Mouse (Mus musculus) kidney, postnatal 10 days (tissue): Measurements from ENCODE around the gene Atn1.
A peak's percentile ranks its signal among the peaks of the same experiment; 100 is the strongest.
"Not testable (repeated sequence)": the region's sequence is repeated elsewhere in the genome, so short reads cannot be mapped to it uniquely, and the experiment has no call there.

Experiments used
- DNase-seq: peaks from one replicate; pipeline ENCODE4 v3.0.0; 2021; ENCODE audit warnings: mixed read lengths

Gene Atn1

DNA sequence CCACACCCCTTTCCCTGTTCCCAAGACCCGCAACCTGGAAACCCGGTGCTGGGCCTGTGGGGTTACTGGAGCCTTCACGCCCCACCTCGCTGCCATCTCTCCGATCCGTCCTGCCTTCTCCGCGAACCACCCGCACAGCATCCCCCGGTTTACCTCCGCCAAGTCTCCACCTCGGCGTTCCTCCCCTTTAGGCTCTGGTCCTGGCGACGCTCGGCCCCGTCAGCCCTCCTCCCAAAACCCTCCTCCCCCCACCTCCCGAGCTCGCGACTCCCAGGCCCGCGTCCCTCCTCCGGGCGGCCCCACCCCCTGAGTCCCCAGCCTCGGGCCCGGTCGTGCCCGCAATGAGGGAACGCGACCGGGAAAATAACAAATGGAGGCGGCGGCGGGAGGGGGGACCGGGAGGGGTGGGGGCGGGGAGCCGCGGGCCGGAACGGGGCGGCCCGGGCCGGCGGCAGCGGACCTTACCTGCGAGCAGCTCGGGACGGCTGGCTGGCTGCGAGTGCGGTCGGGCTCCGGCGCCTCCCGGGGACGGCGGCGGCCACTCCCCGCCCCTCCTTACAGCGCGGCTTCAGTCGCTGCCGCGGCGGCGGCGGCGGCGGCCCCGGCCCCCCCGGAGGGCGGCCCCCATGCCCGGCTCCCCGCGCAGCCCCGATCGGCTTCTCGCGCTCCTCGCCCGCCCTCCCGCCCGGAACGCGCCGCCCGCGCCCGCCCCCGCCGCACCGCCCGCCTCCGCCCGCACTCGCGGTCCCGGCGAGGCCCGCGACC is at the start of gene Atn1, which contains the start of gene Gm45234:
Gene Atn1, minus strand, starts transcription at position 694 of the 765 bp plus-strand sequence.
Gene Gm45234, minus strand, starts transcription at position 191 of the 765 bp plus-strand sequence.
- peak; percentile 87 for DNase-seq

DNA sequence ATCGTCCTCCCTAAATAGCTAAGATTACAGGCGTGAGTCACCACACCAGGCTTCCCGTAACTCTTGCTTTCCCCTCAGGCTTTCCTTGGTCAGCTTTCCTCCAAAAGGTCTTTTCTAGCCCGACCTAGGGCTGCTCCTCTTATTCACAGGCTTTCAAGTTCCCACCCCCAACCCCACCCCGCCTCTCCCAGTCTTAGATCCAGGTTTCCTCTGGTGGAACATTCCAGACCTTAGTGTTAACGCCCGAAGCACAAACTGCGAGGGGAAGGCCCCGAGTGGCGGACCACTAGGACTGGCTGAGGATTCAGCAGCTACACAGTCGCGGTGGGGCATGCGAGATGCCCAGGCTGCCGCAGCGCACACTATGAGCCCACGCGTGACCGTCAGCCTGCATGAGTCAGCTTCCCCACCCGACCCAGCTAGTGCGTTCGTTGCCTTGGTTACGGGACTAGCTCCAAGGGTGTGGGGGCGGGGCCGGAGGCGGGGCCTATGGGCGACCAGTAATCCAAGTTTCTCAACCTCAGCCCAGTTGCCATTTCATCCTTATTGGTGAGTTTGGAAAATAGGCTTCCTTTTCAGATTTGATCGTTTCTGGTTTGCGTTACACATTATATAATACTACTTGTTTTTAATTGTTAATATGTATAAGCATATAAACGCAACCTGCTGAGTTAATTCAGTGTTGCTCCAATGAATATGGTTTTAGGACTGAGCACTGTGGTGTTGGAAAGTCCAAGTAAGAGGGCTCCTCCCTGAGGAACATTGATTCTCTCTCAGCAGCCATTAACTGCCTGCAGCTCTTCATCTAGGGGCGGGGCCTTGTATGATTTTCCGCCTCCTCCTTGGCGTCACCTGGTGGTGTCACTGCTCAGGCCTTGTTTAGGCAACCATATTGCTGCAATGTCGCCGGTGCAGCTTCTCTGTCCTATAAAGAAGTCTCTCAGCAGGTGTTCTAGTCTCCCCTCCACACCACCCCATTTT is 49.3 kb upstream of the Atn1 start:
- peak; percentile 98 for DNase-seq

DNA sequence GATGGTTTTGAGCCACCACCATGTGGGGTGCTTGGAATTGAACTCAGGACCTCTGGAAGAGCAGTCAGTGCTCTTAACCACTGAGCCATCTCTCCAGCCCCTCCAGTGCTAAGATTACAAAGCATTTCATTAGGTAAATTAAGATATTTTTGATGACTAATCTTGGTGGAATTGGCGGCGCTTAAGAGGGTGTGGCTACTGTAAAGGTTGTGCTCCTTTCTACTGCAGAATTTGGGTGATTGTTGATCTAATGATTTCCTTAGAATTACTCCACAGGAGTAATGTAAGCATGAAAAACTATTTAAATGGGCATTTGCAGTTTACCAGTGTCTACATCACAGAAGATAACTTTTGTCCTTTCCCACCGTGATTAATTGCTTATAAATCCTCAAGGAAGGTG is 48.0 kb upstream of the Atn1 start:
- DNase-seq, result no peak

DNA sequence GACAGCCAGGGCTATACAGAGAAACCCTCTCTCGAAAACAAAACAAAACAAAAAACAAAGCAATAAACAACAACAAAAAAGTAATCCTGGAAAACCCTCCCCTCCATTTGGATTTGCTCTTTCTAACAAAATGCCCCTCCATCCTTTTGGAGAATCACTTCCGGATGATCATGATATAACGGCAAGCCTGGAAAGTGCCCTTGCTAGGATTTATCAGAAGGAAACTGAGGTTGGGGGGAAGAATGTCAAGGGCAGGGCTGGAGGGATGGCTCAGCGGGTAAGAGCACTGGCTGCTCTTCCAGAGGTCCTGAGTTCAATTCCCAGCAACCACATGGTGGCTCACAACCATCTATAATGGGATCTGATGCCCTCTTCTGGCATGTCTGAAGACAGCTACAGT is 47.4 kb upstream of the Atn1 start:
- DNase-seq, result not testable (repeated sequence)

DNA sequence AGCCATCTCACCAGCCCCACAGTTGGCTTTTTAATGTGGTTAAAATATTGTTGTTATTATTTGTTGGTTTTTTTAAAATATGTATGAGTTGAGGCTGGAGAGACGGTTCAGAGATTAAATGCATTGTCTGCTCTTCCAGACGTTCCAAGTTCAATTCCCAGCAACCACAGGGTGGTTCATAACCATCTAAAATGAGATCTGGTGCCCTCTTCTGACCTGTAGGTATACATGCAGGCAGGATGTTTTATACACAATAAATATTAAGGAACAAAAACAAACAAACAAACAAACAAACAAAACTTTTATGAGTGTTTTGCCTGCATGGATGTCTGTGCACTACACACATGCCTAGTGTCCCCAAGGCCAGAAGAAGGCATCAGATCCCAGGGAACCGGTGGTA is 46.7 kb upstream of the Atn1 start:
- no peak for DNase-seq

DNA sequence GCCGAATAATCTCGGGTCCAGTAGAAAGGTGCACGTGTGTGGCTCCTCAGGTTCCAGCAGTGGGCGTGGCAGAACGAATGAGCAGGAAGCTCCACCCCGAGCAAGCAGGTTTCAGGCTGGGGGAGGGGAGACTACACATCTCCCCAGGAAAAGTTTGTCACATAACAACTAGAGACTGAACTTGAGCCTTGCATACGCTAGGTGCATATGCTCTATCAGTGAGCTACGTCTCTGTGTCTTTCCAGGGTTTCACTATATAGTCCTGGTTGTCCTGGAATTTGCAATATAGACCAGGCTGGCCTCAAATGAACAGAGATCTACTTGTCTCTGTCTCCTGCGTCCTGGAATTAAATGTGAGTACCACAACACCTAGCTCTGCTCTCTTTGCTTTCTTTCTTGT is 46.1 kb upstream of the Atn1 start:
- not testable (repeated sequence) for DNase-seq

DNA sequence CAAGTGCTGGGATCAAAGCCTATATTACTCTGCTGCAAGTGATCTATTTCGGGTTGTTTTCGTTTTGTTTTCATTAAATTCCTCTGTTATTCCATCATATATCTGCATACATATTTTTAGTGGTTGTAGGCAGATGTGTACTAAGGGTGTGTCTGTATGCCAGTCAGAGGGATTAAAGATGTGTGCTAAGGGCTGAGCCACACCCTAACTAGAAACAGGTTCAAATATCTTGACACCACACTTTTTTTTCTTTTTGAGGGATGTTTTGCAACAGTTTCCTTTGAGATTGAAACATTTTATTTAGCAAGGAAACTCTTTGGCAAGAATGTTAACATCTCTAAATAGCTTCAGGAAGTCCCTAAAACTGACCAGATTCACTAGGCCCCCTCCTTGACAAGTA is 39.9 kb upstream of the Atn1 start:
- no peak for DNase-seq

DNA sequence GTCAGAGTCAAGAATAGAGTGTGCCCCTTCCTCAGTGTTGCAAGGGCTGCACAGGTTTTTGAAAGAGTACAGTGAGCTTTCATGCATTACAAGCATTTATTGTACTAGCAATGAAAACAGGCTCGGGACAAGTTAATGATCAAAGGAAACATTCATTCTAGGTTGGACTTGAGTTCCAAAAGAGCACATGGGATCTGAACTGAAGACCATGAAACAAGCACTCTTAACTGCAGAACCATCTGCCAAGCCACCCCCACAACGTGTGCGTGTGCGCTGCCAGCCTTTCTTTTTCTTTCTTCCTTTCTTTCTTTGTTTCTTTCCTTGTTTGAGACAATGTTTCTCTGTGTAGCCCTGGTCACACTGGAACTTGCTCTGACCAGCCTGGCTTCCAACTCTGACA is 39.5 kb upstream of the Atn1 start:
- DNase-seq, result peak; percentile 24

DNA sequence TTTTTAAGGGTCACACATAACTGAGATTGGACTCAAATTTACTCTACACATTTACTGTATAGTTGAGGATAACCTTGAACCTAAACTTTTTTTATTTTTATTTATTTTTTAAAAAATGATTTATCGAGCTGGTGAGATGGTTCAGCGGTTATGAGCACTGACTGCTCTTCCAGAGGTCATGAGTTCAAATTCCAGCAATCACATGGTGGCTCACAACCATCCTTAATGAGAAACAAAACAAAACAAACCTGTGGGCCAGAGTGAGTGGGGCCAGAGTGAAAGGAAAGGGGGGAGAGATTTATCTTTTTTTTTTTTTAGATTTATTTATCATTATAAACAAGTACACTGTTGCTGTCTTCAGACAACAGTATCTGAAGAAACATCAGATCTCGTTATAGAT is 35.6 kb upstream of the Atn1 start:
- no peak for DNase-seq

DNA sequence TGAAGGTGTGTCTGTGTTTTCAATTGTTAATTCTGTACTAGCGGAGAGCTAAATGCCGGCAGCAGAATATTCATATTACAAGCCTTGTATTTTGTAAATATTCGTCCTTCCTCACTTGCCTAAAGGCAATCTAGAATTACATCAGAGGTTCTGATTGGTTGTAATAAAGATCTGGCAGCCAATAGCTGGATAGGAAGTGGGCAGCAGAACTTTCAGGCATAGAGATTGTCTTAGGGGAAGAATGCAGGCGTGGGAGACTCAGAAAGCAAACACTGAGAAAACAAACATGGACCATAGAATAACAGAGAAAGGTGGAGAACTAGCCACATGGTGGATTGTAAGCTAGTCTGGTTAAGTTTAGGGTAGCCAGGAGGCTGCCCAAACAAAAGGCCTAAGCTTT is 33.8 kb upstream of the Atn1 start:
- DNase-seq, result no peak

DNA sequence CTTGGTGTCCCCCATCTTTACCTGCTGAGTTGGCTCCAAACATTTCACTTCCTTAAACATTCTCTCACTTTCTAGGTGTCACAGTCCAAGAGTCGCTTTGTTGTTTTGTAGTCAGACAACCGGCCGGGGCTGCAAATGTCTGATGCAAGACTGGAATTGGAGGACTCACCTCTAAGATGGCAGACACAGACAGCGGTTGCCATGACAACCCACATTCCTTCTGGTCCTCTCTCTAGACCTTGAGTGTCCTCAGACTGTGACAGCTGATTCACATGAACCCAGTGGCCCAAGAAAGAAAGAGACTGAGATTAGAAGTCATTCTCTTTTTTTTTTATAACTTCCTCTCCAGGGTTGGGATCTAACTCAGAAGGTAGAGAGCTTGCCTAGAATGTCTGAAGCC is 33.2 kb upstream of the Atn1 start:
- no peak for DNase-seq

DNA sequence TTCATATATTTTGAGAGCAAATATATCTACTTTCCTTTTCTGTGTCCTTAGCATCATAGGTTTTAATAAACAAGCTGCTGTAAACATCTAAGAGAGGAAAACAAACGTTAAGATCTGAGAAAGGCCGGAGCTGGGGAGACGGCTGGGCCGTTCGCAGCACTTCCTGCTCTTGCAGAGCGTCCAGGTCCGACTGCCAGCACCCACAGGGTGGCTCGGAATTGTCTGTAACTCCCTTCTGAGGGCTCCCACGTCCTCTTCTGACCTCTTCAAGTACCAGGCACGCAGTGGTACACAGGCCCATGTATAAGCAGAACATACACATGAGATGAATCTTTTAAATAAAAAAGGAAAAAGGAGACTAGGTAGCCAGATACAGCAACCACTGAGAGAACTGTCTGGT is 31.4 kb upstream of the Atn1 start:
- no peak for DNase-seq

DNA sequence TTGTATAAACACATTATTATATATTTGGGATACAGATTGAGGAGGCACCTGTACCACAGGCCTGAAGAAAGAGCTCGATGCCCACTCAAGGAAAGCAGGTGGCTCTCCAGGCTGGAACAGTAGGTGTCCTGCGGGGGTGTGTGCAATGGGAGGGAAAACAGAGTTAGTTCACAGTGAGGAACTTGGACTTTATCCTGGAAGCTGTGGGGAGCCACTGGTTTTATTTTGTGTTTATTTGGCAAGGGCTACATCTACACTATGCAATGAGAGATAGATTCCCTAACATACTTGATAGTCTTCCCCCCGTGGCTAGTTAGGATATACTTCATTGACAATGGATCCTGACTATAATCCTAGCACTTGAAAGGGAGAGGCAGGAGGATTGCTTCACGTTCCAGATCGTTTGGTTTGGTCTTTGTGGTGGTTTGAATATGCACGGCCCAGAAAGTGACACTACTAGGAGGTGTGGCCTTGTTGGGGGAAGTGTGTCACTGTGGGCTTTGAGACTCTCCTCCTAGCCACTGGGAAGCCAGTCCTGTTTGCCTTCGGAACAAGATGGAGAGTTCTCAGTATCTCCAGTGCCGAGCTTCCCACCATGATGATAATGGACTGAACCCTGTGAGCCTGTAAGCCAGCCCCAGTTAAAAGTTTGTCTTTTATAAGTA is 30.6 kb upstream of the Atn1 start:
- no peak for DNase-seq

DNA sequence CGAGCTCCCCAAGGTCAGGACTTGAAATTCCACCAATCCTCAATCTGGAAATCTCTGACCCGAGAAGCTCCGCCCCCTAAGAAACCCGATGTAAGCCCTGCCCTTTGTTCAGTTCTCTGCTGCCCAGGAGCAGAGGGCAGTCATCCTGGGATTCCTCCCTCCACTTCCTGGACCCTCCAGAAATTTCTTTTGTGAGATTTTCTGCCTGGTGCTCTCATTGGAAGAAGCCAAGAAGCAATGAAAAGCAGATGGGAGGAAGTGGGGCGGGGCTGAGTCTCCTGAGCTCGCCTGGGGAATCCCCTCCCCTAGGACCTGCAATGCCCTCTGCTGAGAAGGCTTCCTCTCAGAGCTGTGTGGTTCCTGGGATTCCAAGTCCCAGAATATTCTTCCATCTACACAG is 26.1 kb upstream of the Atn1 start:
- DNase-seq, result peak; percentile 68

DNA sequence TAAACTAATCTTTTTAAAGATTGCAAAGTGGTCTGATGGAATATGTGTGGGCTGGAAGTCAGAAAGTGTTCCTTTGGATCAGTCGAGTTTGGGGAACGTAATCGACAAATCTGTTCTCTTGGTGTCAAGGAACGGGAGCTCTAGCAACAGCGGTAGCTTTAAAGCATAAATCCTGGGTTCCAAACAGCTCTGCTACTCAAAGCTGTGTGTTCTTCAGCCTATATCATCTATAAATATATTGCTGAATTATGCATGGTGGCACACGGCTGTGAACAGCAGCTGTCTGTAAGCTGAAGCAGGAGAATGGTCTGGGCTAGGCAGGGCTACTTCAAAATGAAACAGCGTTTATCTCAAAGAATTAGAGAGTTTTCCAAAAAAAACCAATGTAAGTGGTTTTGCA is 24.6 kb upstream of the Atn1 start:
- no peak for DNase-seq

DNA sequence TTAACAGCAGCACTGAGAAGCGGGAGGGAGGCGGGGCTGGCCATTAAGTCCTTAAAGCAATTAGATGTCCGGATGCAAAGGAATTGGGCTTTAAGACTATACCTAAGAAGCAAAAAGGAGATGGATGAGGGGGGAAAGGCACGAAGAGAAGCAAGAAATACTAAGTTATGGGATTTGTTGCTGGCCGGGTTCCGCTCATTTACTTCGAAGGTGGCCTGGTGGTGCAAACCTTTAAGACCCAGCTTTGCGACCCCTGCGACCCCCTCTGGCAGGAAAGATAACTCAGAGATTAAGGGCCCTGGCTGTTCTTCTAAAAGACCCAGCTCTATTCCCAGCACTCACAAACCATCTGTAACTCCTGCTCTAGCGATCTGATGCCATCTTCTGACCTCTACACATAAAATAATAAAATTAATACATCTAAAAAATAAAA is 23.7 kb upstream of the Atn1 start:
- DNase-seq, result peak; percentile 60

DNA sequence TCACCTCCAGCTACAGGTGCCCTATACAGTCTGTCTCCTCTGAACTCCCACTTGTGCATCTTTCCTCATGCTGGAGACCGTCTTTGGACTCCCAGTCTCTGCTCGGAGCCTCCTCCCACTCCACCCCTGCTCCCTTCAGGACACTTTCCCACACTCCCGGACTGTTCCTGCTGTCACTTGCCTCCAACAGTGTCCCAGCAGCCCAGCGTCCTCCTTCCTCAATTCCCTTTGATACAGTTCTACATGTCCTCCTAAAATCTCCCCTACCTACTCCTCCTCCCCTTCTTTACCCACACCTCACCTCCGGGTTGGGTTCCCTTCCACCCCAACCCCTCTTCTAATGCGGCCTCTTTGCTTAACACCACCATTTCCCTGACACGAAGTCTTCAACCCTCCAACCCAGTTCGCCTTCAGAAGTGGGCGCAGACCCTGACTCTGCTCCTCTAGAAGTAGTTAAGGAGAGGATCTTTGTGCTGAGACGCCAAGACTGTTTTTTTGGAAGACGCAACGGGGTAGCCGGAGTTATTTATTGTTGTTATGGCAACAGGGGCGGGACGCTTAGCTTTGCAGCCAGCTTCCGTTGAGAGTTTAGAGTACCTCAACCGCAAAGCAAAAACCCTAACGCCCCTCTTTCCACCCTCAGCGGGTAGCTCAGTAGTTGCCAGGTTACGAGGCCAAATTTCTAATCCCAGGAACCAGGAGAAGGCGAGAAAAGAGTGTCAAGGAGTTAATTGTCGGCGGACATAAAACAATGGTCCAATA is 23.1 kb upstream of the Atn1 start, which contains the start of gene Lrrc23:
Gene Lrrc23, minus strand, starts transcription at position 506 of the 762 bp plus-strand sequence.
- DNase-seq, result peak; percentile 59

DNA sequence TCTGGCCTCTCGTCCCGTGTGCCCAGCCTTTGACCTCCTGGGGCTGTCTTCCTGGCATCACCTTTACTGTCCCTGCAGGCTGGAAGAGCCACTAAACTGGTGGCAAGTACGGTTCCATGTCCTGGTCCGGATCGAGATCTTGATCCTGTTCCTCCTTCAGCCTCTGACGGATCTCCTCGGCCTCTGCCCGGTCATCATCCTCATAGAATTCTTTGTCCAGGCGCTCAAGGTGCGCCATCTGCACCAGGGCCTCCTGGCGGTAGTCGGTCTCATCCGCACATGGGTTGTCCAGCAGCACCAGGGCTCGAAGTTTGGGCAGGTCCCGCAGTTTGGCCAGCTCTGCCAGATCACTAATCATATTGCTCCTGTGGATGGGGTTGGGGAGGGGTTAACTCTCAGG is 14.2 kb upstream of the Atn1 start:
- no peak for DNase-seq

DNA sequence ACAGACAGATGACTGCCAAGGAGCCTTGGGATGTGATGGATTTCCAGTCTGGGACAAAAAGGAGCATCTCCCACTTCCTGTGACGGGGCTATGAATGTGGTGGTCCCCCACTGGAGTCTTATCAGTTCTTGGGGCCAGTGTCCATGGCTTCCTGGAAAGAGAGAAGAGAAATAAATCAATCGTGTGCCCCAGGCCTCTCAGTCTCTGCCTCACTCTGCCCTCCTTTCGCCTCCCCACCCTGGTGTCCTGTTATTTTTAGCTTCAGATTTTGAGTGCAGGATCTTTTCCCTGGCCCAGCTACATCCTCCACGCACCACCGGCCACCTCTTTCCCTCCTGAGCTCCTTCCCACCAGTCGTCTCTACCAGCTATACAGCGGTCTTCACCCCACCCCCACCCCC is 13.7 kb upstream of the Atn1 start:
- no peak for DNase-seq

DNA sequence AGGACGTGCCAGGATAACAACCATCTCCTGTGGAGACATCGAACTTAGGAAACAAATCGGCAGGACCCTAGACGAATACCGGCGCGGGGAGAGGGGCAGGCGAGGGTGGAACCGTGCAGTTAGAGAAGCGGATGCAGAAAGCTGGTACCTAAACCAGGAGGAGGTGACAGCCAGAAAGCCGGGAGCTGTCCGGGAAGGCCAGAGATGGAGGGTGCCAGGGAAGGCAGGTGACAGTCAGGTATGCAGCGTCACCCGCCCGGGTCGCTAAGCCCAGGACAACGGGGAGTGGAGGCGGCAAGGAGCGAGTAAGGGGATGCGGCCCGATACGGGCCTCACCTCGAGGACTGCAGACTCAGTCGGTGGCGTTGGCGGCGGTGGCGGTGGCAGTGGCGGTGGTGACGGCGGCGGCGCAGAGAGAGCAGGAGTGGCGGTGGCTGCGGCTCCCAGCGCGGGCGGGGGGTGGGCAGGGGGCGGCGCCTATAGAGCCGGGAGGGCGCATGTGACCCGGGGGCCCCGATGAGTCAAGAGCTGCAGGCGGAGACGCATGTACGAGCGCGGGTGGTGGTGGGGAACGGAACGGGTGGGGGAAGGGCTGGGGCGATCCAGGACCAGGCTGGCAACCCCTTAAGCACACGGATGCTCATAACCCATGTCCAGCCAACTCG is 12.9 kb upstream of the Atn1 start, which contains the start of gene Eno2:
Gene Eno2, minus strand, starts transcription at position 573 of the 665 bp plus-strand sequence.
- DNase-seq, result peak; percentile 75

DNA sequence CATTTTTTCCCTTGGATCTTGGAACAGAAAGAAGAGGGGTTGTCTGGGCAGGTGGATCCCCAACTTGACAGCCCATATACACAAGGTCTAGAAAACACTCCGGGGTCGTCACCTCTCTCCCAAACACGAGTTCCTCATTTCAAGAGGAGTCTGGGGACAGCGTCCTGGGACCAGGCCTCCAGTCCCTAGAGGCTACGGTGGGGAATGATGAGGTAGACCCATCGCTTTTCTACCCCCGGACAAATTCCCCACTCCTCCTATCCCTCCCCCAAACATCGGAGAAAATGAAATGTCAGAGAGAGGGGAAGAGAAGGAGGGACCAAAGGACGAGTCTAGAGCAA is 12.3 kb upstream of the Atn1 start:
- DNase-seq, result no peak
